Mouse (Mus musculus): ENCODE data around the gene Erich6b. TPM values are rescaled to one million over a fixed set of nuclear protein-coding genes. Genes with fewer than 3 reads are reported as not detected.

The Erich6b gene
- polyA plus RNA-seq (2017; shearing (Covaris generic)): not detected

DNA sequence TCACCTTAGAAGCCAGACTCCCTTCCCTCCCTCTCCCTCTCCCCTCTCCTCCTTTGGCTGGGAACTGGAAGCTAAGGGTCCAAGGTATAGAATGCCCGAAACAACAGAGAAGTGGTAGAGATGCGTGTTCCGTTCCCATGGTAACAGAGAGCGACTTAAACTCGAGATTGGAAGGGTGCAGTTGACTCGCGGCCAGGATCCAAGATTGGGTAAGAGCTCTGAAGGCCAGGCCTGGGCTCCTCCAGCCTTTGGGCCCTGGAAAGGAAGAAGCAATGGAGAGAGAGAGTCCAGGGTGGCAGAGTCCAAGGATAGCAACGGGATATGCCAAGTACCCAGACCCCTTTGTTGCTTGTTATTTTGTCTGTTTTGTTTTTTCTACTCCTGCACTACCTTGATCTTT, at the start of gene Erich6b:
Erich6b (plus strand) TSS at position 180 of the 400 bp plus-strand sequence.

DNA sequence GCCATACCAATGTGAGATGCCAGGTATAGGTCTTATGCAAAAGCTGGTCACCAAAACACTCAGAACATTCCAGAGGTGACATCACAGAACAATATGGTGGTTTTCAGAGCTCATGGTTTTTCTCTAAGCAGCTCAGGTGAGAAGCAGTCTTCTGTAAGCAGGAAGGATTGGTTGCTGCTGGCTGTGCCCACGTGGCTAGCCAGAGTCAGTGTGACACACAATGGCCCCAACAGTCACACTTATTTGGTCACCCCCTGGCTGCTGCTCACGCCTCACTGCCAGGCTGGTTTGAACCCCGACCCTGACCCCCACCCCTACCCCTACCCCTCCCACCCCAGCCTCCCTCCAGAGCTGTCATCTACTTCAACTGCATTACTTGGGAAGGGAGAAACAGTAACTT, 49.1 kb upstream of the Erich6b start, which contains the start of gene Spert:
Spert (minus strand) TSS at position 139 of the 400 bp plus-strand sequence.

Other genes with a start within 250 kb of the Erich6b start
- gene Siah3, start 186.3 kb upstream of the Erich6b start, polyA plus RNA-seq (2017; shearing (Covaris generic)): 1.1 TPM
- gene Spert, start 49.1 kb upstream of the Erich6b start, polyA plus RNA-seq (2017; shearing (Covaris generic)): not detected
- gene Cog3, start 112.3 kb downstream of the Erich6b start, polyA plus RNA-seq (2017; shearing (Covaris generic)): 40.2 TPM
- gene Slc25a30, start 144.8 kb downstream of the Erich6b start, polyA plus RNA-seq (2017; shearing (Covaris generic)): 15.8 TPM
- gene Tpt1, start 202.8 kb downstream of the Erich6b start, polyA plus RNA-seq (2017; shearing (Covaris generic)): 2,169 TPM

Measured in naive thymus-derived CD4-positive, alpha-beta T cell, adult 5 months (primary cell).